Mouse (Mus musculus) midbrain, embryonic 11.5 days (tissue): ENCODE measurements around the gene Lcp1. TPM values are rescaled to one million over a fixed set of nuclear protein-coding genes. Genes with fewer than 3 reads are reported as not detected.
A peak's percentile ranks its signal among the peaks of the same experiment; 100 is the strongest.
"Not testable (repeated sequence)": the region's sequence is repeated elsewhere in the genome, so short reads cannot be mapped to it uniquely, and the experiment has no call there.

ENCODE experiments used
- ATAC-seq: fragments of 200-750 bp; cut with Nextera tagmentation; 2 replicates; pipeline ENCODE4 v1.8.0; 2017; ENCODE audit warnings: moderate TSS enrichment, moderate library complexity; ENCODE audit not compliant: low FRiP score
- DNase-seq: peaks from one replicate; pipeline ENCODE4 v3.0.0; 2015; ENCODE audit warnings: low spot score; ENCODE audit errors: missing footprints
- H3K27ac ChIP-seq: fragments of 300-500 bp; sonication (generic); 2 replicates; pipeline ENCODE4 v1.5.1; 2014; ENCODE audit warnings: low read depth, low read length
- H3K27me3 ChIP-seq: fragments of 300-500 bp; sonication (generic); 2 replicates; pipeline ENCODE4 v1.6.1; 2014; ENCODE audit warnings: mild to moderate bottlenecking, low read length, moderate library complexity, mixed read lengths; ENCODE audit not compliant: control insufficient read depth, insufficient read depth
- H3K36me3 ChIP-seq: fragments of 300-500 bp; sonication (generic); 2 replicates; pipeline ENCODE4 v1.6.1; 2014; ENCODE audit warnings: mild to moderate bottlenecking, low read length, moderate library complexity, mixed read lengths; ENCODE audit not compliant: control insufficient read depth, insufficient read depth
- H3K4me1 ChIP-seq: fragments of 300-500 bp; sonication (generic); 2 replicates; pipeline ENCODE4 v1.6.1; 2014; ENCODE audit warnings: low read length; ENCODE audit not compliant: control insufficient read depth, insufficient read depth
- H3K4me2 ChIP-seq: fragments of 300-500 bp; sonication (generic); 2 replicates; pipeline ENCODE4 v1.6.1; 2014; ENCODE audit warnings: mild to moderate bottlenecking, moderate library complexity
- H3K4me3 ChIP-seq: fragments of 300-500 bp; sonication (generic); 2 replicates; pipeline ENCODE4 v1.5.1; 2014; ENCODE audit warnings: low read depth, low read length
- H3K9ac ChIP-seq: fragments of 300-500 bp; sonication (generic); 2 replicates; pipeline ENCODE4 v1.6.1; 2014; ENCODE audit warnings: low read length
- H3K9me3 ChIP-seq: fragments of 300-500 bp; sonication (generic); 2 replicates; pipeline ENCODE4 v1.6.1; 2016; ENCODE audit warnings: low read length; ENCODE audit not compliant: control insufficient read depth
- WGBS: fragments of 180-500 bp; shearing (Covaris S2); extraction: QIAGEN DNeasy Blood & Tissue Kit; methylation state at CpG from one replicate; pipeline ENCODE4 v1.1.7; 2014; 5-methylcytosine and 5-hydroxymethylcytosine counted together
- polyA plus RNA-seq: library from polyadenylated mRNA; unstranded; fragments of >200 nt; fragmentation: Nextera tagmentation; extraction: Ambion mirVana; gene quantifications from 2 replicates; pipeline ENCODE4 v1.2.1, GENCODE M21; 2014

The Lcp1 gene
- 30.9 and 34.7 TPM in 2 replicates for polyA plus RNA-seq

DNA sequence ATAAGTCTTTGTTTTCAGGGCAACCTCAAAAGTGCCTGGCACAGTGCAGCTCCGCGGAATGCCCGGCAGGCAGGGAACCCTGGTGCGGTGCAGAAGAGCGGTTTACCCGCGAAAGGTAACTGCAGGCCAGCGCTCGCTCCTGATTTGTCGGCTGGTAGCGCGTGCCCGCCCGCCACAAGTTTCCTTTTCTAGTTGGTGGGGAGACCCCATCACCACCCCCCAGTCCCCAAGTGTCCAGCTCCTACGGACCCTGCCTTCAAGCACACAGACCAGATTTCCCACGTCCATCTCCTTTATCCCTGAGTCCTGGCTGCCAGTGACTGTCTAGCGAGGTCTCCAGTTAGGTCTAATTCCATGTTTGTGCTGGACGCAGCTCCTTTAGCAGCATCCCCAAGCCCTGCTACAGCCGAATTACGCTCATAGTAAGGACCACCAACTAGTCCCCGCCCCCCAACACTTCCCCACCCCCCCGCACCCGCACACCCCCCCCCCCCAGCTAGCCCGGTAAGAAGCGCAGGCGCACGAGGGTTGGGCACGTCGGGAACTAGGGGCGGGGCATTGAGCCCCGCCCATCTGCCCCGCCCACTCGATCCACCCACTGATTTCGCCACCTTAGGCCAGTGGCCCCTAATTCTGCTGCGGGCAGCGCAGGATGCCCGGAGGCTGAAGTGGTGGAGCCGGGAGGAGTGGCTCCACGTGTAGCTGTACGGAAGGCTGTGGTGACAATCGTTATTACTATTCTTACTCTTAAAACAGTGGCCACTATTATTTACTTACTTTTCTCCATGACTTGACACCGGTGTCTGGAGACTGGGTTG lies at the start of gene Lcp1, which contains the start of gene Lrrc63:
Gene Lcp1, plus strand, starts transcription at position 601 of the 818 bp plus-strand sequence.
Gene Lrrc63, minus strand, starts transcription at position 381 of the 818 bp plus-strand sequence.
- no peaks in the 10 kb centered on the region for H3K27me3 ChIP-seq
- H3K4me1 ChIP-seq: peaks cover 2% of the 10 kb centered on the region; the same call in 1 of the 2 replicates
- no peaks in the 10 kb centered on the region for H3K9me3 ChIP-seq
- DNase-seq (peak; percentile 99), ATAC-seq (peak; percentile 96)
- H3K4me2 ChIP-seq: peak within 1 kb of the TSS; percentile 86
- H3K9ac ChIP-seq: peak within 1 kb of the TSS; percentile 72
- H3K27ac ChIP-seq: no peak within 1 kb of the TSS
- H3K36me3 ChIP-seq: no peaks in the 10 kb centered on the region
- WGBS: 1% methylated on average over 36 of the region's 42 CpGs
- H3K4me3 ChIP-seq: peak within 1 kb of the TSS; percentile 55

DNA sequence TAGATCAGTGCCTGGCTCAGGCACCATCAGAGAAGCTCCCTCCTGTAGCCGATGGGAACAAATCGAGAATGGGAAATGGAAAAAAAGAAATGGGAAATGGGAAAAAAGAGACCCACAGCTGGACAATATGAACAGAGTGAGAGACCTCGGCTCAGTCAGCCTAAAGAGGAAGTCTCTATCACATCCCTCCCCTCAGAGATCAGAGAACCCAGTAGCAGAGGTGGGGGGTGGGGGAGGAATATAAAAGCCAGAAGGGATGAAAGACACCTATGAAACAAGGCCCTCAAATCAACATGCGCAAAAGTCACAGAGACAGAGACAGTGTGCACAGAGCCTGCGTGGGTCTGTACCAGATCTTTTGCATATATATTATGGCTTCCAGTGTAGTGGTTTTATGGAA lies 27.9 kb upstream of the Lcp1 start:
- Histone ChIP-seq H3K9me3 (no peaks in the 10 kb centered on the region), H3K4me2 (no peak overlapping the region), H3K27ac (no peak overlapping the region), H3K4me1 (no peaks in the 10 kb centered on the region), H3K4me3 (no peak overlapping the region), H3K36me3 (no peaks in the 10 kb centered on the region), H3K9ac (no peak overlapping the region), H3K27me3 (no peaks in the 10 kb centered on the region)
- DNase-seq: no peak
- WGBS: 87% methylated on average over 5 of the region's 5 CpGs
- no peak for ATAC-seq

- Histone ChIP-seq H3K4me3 (no peak overlapping the region), H3K9ac (no peak overlapping the region), H3K4me2 (no peak overlapping the region), H3K36me3 (no peaks in the 10 kb centered on the region), H3K9me3 (no peaks in the 10 kb centered on the region), H3K27ac (no peak overlapping the region), H3K4me1 (no peaks in the 10 kb centered on the region), H3K27me3 (no peaks in the 10 kb centered on the region)
- DNase-seq: no peak
- WGBS: 90% methylated on average over 8 of the region's 8 CpGs
- no peak for ATAC-seq
These were observed 9.2 kb upstream of the Lcp1 start for GRCm38 (mm10) chr14:75121658-75122057.

DNA sequence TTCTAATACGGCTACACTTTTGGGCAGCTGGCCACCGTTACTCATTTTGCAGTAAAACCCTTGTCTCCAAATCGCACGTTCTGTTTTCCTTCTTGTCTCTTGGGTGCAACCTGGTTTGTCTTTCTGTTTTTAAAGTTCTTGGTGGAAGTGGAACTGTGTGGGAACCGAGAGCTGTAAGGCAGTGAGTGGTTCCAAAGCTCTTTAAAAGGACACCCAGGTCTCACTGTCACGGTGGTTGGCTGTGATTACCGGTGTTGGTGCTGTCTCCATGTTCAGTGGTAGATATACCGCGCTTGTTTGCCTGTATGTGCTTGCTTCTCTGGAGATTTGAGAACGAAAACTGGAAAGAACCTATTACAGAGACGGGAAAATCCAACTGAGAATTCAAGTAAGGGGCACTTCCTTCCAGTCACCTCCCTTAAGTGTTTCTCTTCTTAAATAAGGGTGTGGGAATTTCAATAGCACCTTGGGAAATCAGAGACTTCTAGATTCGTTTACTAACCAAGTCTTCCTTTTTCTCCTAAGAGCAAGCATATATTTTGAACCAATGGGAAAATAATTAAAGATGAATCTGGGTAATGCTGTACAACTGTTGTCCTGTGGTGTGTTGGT lies 529 bp downstream of the Lcp1 start:
- no peaks in the 10 kb centered on the region for H3K9me3 ChIP-seq
- H3K27ac ChIP-seq: no peak overlapping the region
- ATAC-seq: 0 out of 2 replicates have a peak, but pooled peaks have one; percentile 14
- H3K4me1 ChIP-seq: peaks cover 2% of the 10 kb centered on the region; the same call in 1 of the 2 replicates
- H3K36me3 ChIP-seq: no peaks in the 10 kb centered on the region
- H3K4me2 ChIP-seq: peak overlapping the region; percentile 86
- H3K4me3 ChIP-seq: peak overlapping the region; percentile 55
- DNase-seq: no peak
- WGBS: 4% methylated on average over 12 of the region's 12 CpGs
- H3K9ac ChIP-seq: no peak overlapping the region
- H3K27me3 ChIP-seq: no peaks in the 10 kb centered on the region

GRCm38 (mm10) chr14:75136119-75136966 lies 5.4 kb downstream of the Lcp1 start:
- no peak overlapping the region for H3K4me2 ChIP-seq
- ATAC-seq: no peak
- H3K9ac ChIP-seq: no peak overlapping the region
- H3K27me3 ChIP-seq: no peaks in the 10 kb centered on the region
- WGBS: 85% methylated on average over 25 of the region's 25 CpGs
- no peak overlapping the region for H3K27ac ChIP-seq
- no peak for DNase-seq
- no peaks in the 10 kb centered on the region for H3K36me3 ChIP-seq
- no peaks in the 10 kb centered on the region for H3K9me3 ChIP-seq
- H3K4me3 ChIP-seq: no peak overlapping the region
- H3K4me1 ChIP-seq: no peaks in the 10 kb centered on the region

- Histone ChIP-seq H3K27ac (no peak overlapping the region), H3K4me2 (no peak overlapping the region), H3K9me3 (no peaks in the 10 kb centered on the region), H3K27me3 (no peaks in the 10 kb centered on the region), H3K4me1 (no peaks in the 10 kb centered on the region), H3K9ac (no peak overlapping the region), H3K36me3 (no peaks in the 10 kb centered on the region), H3K4me3 (no peak overlapping the region)
- WGBS: 83% methylated on average over 10 of the region's 10 CpGs
- DNase-seq (no peak), ATAC-seq (no peak)
These were observed 7.6 kb downstream of the Lcp1 start for GRCm38 (mm10) chr14:75138503-75138902.

GRCm38 (mm10) chr14:75139225-75139624 lies 8.3 kb downstream of the Lcp1 start:
- 83% methylated on average over 2 of the region's 2 CpGs for WGBS
- ATAC-seq (no peak), DNase-seq (no peak)
- no peaks in the 10 kb centered on the region for H3K4me1 ChIP-seq
- no peak overlapping the region for H3K4me3 ChIP-seq
- H3K36me3 ChIP-seq: no peaks in the 10 kb centered on the region
- no peak overlapping the region for H3K27ac ChIP-seq
- no peak overlapping the region for H3K4me2 ChIP-seq
- no peak overlapping the region for H3K9ac ChIP-seq
- no peaks in the 10 kb centered on the region for H3K9me3 ChIP-seq
- H3K27me3 ChIP-seq: no peaks in the 10 kb centered on the region

DNA sequence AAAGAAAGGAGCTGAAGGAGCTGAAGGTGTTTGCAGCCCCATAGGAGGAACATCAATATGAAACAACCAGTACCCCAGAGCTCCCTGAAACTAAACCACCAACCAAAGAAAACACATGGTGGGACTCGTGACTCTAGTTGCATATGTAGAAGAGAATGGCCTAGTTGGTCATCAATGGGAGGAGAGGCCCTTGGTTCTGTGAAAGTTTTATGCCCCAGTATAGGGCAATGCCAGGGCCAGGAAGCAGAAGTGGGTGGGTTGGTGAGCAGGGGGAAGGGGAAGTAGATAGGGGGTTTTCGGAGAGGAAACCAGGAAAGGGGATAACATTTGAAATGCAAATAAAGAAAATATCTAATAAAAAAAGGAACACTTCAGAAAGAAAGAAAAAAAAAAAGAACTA lies 16.8 kb downstream of the Lcp1 start:
- not testable (repeated sequence) for H3K27me3 ChIP-seq, H3K27ac ChIP-seq, H3K9ac ChIP-seq, DNase-seq, H3K4me2 ChIP-seq, H3K4me3 ChIP-seq, H3K4me1 ChIP-seq, H3K36me3 ChIP-seq, H3K9me3 ChIP-seq, ATAC-seq
- 87% methylated on average over 2 of the region's 2 CpGs for WGBS
